Mouse (Mus musculus): Measurements from ENCODE around the gene Olfr1153. TPM values are rescaled to one million over a fixed set of nuclear protein-coding genes. Genes with fewer than 3 reads are reported as not detected.

Gene Olfr1153
- not detected for polyA plus RNA-seq (2014; fragmentation: Illumina TruSeq; extraction: RNeasy Lipid Tissue Mini Kit (QIAGEN cat#74804); ENCODE audit: low read depth, low replicate concordance)

GRCm38 (mm10) chr2:87894662-87895061 is at the start of gene Olfr1153:
Gene Olfr1153 (plus strand): TSS chr2:87894962.

GRCm38 (mm10) chr2:87855562-87855961 is 39.2 kb upstream of the Olfr1153 start, which contains the start of gene Olfr1151:
Gene Olfr1151 (plus strand): TSS chr2:87855862.

GRCm38 (mm10) chr2:87866192-87866591 is 28.6 kb upstream of the Olfr1153 start, which contains the start of gene Olfr1152:
Gene Olfr1152 (plus strand): TSS chr2:87866492.

GRCm38 (mm10) chr2:87905066-87905465 is 10.3 kb downstream of the Olfr1153 start, which contains the start of gene Olfr1154:
Gene Olfr1154 (minus strand): TSS chr2:87905166.

GRCm38 (mm10) chr2:87945037-87945436 is 50.3 kb downstream of the Olfr1153 start, which contains the start of gene Olfr1155:
Gene Olfr1155 (minus strand): TSS chr2:87945137.

Other genes starting within 250 kb of the Olfr1153 start
- not detected for gene Olfr1133, start 247.6 kb upstream of the Olfr1153 start, polyA plus RNA-seq (2014; fragmentation: Illumina TruSeq; extraction: RNeasy Lipid Tissue Mini Kit (QIAGEN cat#74804); ENCODE audit: low read depth, low replicate concordance)
- gene Olfr1134, start 236.5 kb upstream of the Olfr1153 start, polyA plus RNA-seq (2014; fragmentation: Illumina TruSeq; extraction: RNeasy Lipid Tissue Mini Kit (QIAGEN cat#74804); ENCODE audit: low read depth, low replicate concordance) = not detected
- gene Olfr1135, start 221.3 kb upstream of the Olfr1153 start, polyA plus RNA-seq (2014; fragmentation: Illumina TruSeq; extraction: RNeasy Lipid Tissue Mini Kit (QIAGEN cat#74804); ENCODE audit: low read depth, low replicate concordance) = not detected
- not detected for gene Olfr1136, start 201.0 kb upstream of the Olfr1153 start, polyA plus RNA-seq (2014; fragmentation: Illumina TruSeq; extraction: RNeasy Lipid Tissue Mini Kit (QIAGEN cat#74804); ENCODE audit: low read depth, low replicate concordance)
- gene Olfr1137, start 181.8 kb upstream of the Olfr1153 start, polyA plus RNA-seq (2014; fragmentation: Illumina TruSeq; extraction: RNeasy Lipid Tissue Mini Kit (QIAGEN cat#74804); ENCODE audit: low read depth, low replicate concordance) = not detected
- gene Olfr1138, start 155.0 kb upstream of the Olfr1153 start, polyA plus RNA-seq (2014; fragmentation: Illumina TruSeq; extraction: RNeasy Lipid Tissue Mini Kit (QIAGEN cat#74804); ENCODE audit: low read depth, low replicate concordance) = not detected
- not detected for gene Olfr1140, start 151.2 kb upstream of the Olfr1153 start, polyA plus RNA-seq (2014; fragmentation: Illumina TruSeq; extraction: RNeasy Lipid Tissue Mini Kit (QIAGEN cat#74804); ENCODE audit: low read depth, low replicate concordance)
- not detected for gene Olfr1141, start 141.0 kb upstream of the Olfr1153 start, polyA plus RNA-seq (2014; fragmentation: Illumina TruSeq; extraction: RNeasy Lipid Tissue Mini Kit (QIAGEN cat#74804); ENCODE audit: low read depth, low replicate concordance)
- not detected for gene Olfr152, start 115.5 kb upstream of the Olfr1153 start, polyA plus RNA-seq (2014; fragmentation: Illumina TruSeq; extraction: RNeasy Lipid Tissue Mini Kit (QIAGEN cat#74804); ENCODE audit: low read depth, low replicate concordance)
- not detected for gene Olfr1143, start 94.4 kb upstream of the Olfr1153 start, polyA plus RNA-seq (2014; fragmentation: Illumina TruSeq; extraction: RNeasy Lipid Tissue Mini Kit (QIAGEN cat#74804); ENCODE audit: low read depth, low replicate concordance)
- gene Olfr1145, start 85.1 kb upstream of the Olfr1153 start, polyA plus RNA-seq (2014; fragmentation: Illumina TruSeq; extraction: RNeasy Lipid Tissue Mini Kit (QIAGEN cat#74804); ENCODE audit: low read depth, low replicate concordance) = not detected
- not detected for gene Olfr1148, start 64.4 kb upstream of the Olfr1153 start, polyA plus RNA-seq (2014; fragmentation: Illumina TruSeq; extraction: RNeasy Lipid Tissue Mini Kit (QIAGEN cat#74804); ENCODE audit: low read depth, low replicate concordance)
- gene Olfr1150-ps1, start 51.0 kb upstream of the Olfr1153 start, polyA plus RNA-seq (2014; fragmentation: Illumina TruSeq; extraction: RNeasy Lipid Tissue Mini Kit (QIAGEN cat#74804); ENCODE audit: low read depth, low replicate concordance) = not detected
- gene Olfr1151, start 39.1 kb upstream of the Olfr1153 start, polyA plus RNA-seq (2014; fragmentation: Illumina TruSeq; extraction: RNeasy Lipid Tissue Mini Kit (QIAGEN cat#74804); ENCODE audit: low read depth, low replicate concordance) = not detected
- gene Olfr1152, start 28.5 kb upstream of the Olfr1153 start, polyA plus RNA-seq (2014; fragmentation: Illumina TruSeq; extraction: RNeasy Lipid Tissue Mini Kit (QIAGEN cat#74804); ENCODE audit: low read depth, low replicate concordance) = not detected
- not detected for gene Olfr1154, start 10.2 kb downstream of the Olfr1153 start, polyA plus RNA-seq (2014; fragmentation: Illumina TruSeq; extraction: RNeasy Lipid Tissue Mini Kit (QIAGEN cat#74804); ENCODE audit: low read depth, low replicate concordance)
- gene Olfr1155, start 50.2 kb downstream of the Olfr1153 start, polyA plus RNA-seq (2014; fragmentation: Illumina TruSeq; extraction: RNeasy Lipid Tissue Mini Kit (QIAGEN cat#74804); ENCODE audit: low read depth, low replicate concordance) = not detected
- not detected for gene Olfr1156, start 58.1 kb downstream of the Olfr1153 start, polyA plus RNA-seq (2014; fragmentation: Illumina TruSeq; extraction: RNeasy Lipid Tissue Mini Kit (QIAGEN cat#74804); ENCODE audit: low read depth, low replicate concordance)
- not detected for gene Olfr1157, start 73.3 kb downstream of the Olfr1153 start, polyA plus RNA-seq (2014; fragmentation: Illumina TruSeq; extraction: RNeasy Lipid Tissue Mini Kit (QIAGEN cat#74804); ENCODE audit: low read depth, low replicate concordance)
- not detected for gene Olfr74, start 79.7 kb downstream of the Olfr1153 start, polyA plus RNA-seq (2014; fragmentation: Illumina TruSeq; extraction: RNeasy Lipid Tissue Mini Kit (QIAGEN cat#74804); ENCODE audit: low read depth, low replicate concordance)
- not detected for gene Olfr1158, start 95.2 kb downstream of the Olfr1153 start, polyA plus RNA-seq (2014; fragmentation: Illumina TruSeq; extraction: RNeasy Lipid Tissue Mini Kit (QIAGEN cat#74804); ENCODE audit: low read depth, low replicate concordance)
- not detected for gene Olfr1160, start 113.3 kb downstream of the Olfr1153 start, polyA plus RNA-seq (2014; fragmentation: Illumina TruSeq; extraction: RNeasy Lipid Tissue Mini Kit (QIAGEN cat#74804); ENCODE audit: low read depth, low replicate concordance)
- not detected for gene Olfr1161, start 127.8 kb downstream of the Olfr1153 start, polyA plus RNA-seq (2014; fragmentation: Illumina TruSeq; extraction: RNeasy Lipid Tissue Mini Kit (QIAGEN cat#74804); ENCODE audit: low read depth, low replicate concordance)
- gene Olfr73, start 142.7 kb downstream of the Olfr1153 start, polyA plus RNA-seq (2014; fragmentation: Illumina TruSeq; extraction: RNeasy Lipid Tissue Mini Kit (QIAGEN cat#74804); ENCODE audit: low read depth, low replicate concordance) = not detected
- not detected for gene Olfr1162, start 156.2 kb downstream of the Olfr1153 start, polyA plus RNA-seq (2014; fragmentation: Illumina TruSeq; extraction: RNeasy Lipid Tissue Mini Kit (QIAGEN cat#74804); ENCODE audit: low read depth, low replicate concordance)
- not detected for gene Olfr1163, start 176.9 kb downstream of the Olfr1153 start, polyA plus RNA-seq (2014; fragmentation: Illumina TruSeq; extraction: RNeasy Lipid Tissue Mini Kit (QIAGEN cat#74804); ENCODE audit: low read depth, low replicate concordance)
- not detected for gene Olfr1164, start 199.0 kb downstream of the Olfr1153 start, polyA plus RNA-seq (2014; fragmentation: Illumina TruSeq; extraction: RNeasy Lipid Tissue Mini Kit (QIAGEN cat#74804); ENCODE audit: low read depth, low replicate concordance)
- not detected for gene Olfr1166, start 233.3 kb downstream of the Olfr1153 start, polyA plus RNA-seq (2014; fragmentation: Illumina TruSeq; extraction: RNeasy Lipid Tissue Mini Kit (QIAGEN cat#74804); ENCODE audit: low read depth, low replicate concordance)